Mouse (Mus musculus): ENCODE data around the gene Atraid.

DNA sequence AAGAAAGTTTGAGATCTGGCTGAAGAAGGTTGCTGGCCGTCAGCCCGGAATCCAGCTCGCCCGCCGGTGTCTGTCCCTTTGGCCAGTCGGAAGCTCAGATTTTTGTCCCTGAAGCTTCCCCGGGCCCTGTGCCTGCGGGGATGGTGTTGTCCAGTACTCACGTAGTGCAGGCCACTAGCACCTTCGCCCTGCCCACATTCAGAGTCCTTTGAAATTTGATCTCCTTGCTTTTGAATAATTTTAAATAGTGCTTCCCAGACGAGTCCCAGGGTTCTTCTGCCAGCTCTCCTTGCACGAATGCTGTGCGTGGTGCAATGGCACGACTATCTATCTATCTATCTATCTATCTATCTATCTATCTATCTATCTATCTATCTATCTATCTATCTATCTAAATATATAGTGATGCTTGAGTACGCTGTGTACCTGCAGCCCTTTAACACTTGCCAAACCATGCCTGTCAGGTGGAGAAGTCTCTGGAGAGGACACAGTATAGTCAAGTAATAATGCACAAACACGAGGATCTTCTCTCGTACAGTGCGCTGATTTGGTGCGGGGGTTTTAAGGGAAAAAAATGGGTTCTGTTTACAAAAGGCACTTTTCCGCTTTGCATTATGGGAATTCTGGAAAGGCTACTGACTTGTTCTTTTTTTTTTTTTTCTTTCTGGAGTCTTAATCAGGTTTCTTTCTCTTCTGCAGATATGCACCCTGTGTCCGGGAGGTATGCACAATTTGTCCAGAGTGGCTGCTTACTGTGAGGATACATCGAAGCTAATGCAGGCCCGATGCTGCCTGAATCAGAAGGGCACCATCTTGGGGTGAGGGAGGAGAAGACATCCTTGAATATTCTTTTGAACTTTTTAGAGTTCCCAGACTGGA lies 890 bp downstream of the Atraid start, which contains the start of gene Slc5a6:
- TF ChIP-seq CTCF (IDR thresholded peaks at IDR 0.05; ENCODE audit: borderline replicate concordance, insufficient read depth, low read length), result peak; percentile 45; the same call in 1 of the 2 replicates
- TF ChIP-seq POLR2A (IDR thresholded peaks at IDR 0.05; ENCODE audit: low read depth, low read length), result 0 out of 2 replicates have a peak, but pooled peaks have one; percentile 38

Measured in embryonic fibroblast, embryonic 13.5 days (primary cell).